Mouse (Mus musculus) CH12.LX (cell line): Measurements from ENCODE around the gene Parp1. TPM values are rescaled to one million over a fixed set of nuclear protein-coding genes. Genes with fewer than 3 reads are reported as not detected.

Experiments
- DNase-seq: peaks from one replicate; pipeline ENCODE4 v3.0.0-alpha.2; 2013; ENCODE audit errors: extremely low read depth
- H3K27ac ChIP-seq: 2 replicates; pipeline ENCODE4 v1.5.1; 2012; ENCODE audit warnings: low read depth, mild to moderate bottlenecking, control low read depth, moderate library complexity; ENCODE audit not compliant: insufficient read depth
- H3K27me3 ChIP-seq: replicated peaks from 2 replicates; pipeline ENCODE3; 2012; ENCODE audit warnings: inconsistent platforms
- H3K36me3 ChIP-seq, 2 experiments: replicated peaks in 1 of 2; 2 replicates each; pipeline versions ENCODE3 to v1.6.1; 2012; ENCODE audit warnings: inconsistent platforms in 1 of 2, low read length in 1 of 2, mild to moderate bottlenecking in 1 of 2, mixed read lengths in 1 of 2, moderate library complexity in 1 of 2; ENCODE audit not compliant: control insufficient read depth in 1 of 2, insufficient read depth in 1 of 2
- H3K4me1 ChIP-seq, 2 experiments: 2 replicates each; pipeline ENCODE4 v1.6.1; 2012; ENCODE audit warnings: inconsistent platforms in 1 of 2, moderate library complexity in 1 of 2; ENCODE audit not compliant: insufficient read depth in 2 of 2, control insufficient read depth in 1 of 2
- H3K4me2 ChIP-seq: 2 replicates; pipeline ENCODE4 v1.6.1; 2012; ENCODE audit warnings: low read depth, mild to moderate bottlenecking, control low read depth; ENCODE audit not compliant: poor library complexity, insufficient read depth, severe bottlenecking
- H3K4me3 ChIP-seq, 3 experiments: fragments of 150-350 bp in 1 of 3; sonication (generic) in 1 of 3; replicated peaks in 1 of 3; 2 replicates each; pipeline versions ENCODE3 to v1.5.1; 2011 to 2012; ENCODE audit warnings: low read depth in 2 of 3, low read length in 2 of 3, mild to moderate bottlenecking in 2 of 3, moderate library complexity in 2 of 3, control low read depth in 1 of 3, improper control_type of control experiment in 1 of 3, inconsistent platforms in 1 of 3, mixed read lengths in 1 of 3; ENCODE audit not compliant: poor library complexity in 1 of 3
- H3K79me2 ChIP-seq: replicated peaks from 2 replicates; pipeline ENCODE4 v1.6.1; 2012; ENCODE audit warnings: mild to moderate bottlenecking, moderate library complexity; ENCODE audit not compliant: control insufficient read depth, poor library complexity, insufficient read depth, severe bottlenecking; ENCODE audit errors: extremely low read depth
- H3K9ac ChIP-seq: 2 replicates; pipeline ENCODE4 v1.6.1; 2012; ENCODE audit warnings: low read depth, mild to moderate bottlenecking, control low read depth, moderate library complexity; ENCODE audit not compliant: insufficient read depth
- H3K9me3 ChIP-seq: replicated peaks from 2 replicates; pipeline ENCODE3; 2012; ENCODE audit warnings: low read length, inconsistent platforms, mixed read lengths
- BHLHE40 ChIP-seq: IDR thresholded peaks from 2 replicates; pipeline ENCODE4 v1.6.1; 2011; ENCODE audit warnings: mild to moderate bottlenecking, low read depth, low read length, improper control_type of control experiment
- CHD1 ChIP-seq: IDR thresholded peaks from 2 replicates; pipeline ENCODE4 v1.6.1; 2012; ENCODE audit warnings: low read depth, low read length, improper control_type of control experiment, inconsistent platforms
- CTCF ChIP-seq, 2 experiments: IDR thresholded peaks in 1 of 2; conservative IDR thresholded peaks in 1 of 2; 2 replicates each; pipeline ENCODE4 v1.5.1; 2011 to 2012; ENCODE audit warnings: low read depth in 2 of 2, low read length in 2 of 2, improper control_type of control experiment in 1 of 2, inconsistent platforms in 1 of 2, mild to moderate bottlenecking in 1 of 2, moderate library complexity in 1 of 2
- E2F4 ChIP-seq: IDR thresholded peaks from 2 replicates; pipeline ENCODE4 v1.6.1; 2011; ENCODE audit warnings: low read depth, low read length, improper control_type of control experiment; ENCODE audit not compliant: insufficient replicate concordance
- ELF1 ChIP-seq: IDR thresholded peaks from 2 replicates; pipeline ENCODE4 v1.6.1; 2014; ENCODE audit warnings: low read depth, mild to moderate bottlenecking, inconsistent platforms, low read length, improper control_type of control experiment
- EP300 ChIP-seq: IDR thresholded peaks from 2 replicates; pipeline ENCODE4 v1.6.1; 2011; ENCODE audit warnings: low read length, improper control_type of control experiment
- HCFC1 ChIP-seq: IDR thresholded peaks from 2 replicates; pipeline ENCODE4 v1.6.1; 2012; ENCODE audit warnings: low read depth, mild to moderate bottlenecking, inconsistent platforms, low read length, improper control_type of control experiment
- JUND ChIP-seq: conservative IDR thresholded peaks from 2 replicates; pipeline ENCODE4 v1.6.1; 2011; ENCODE audit warnings: low read depth, low read length, improper control_type of control experiment
- MAFK ChIP-seq: IDR thresholded peaks from 2 replicates; pipeline ENCODE4 v1.6.1; 2011; ENCODE audit warnings: low read length, improper control_type of control experiment; ENCODE audit not compliant: insufficient replicate concordance
- MAX ChIP-seq: IDR thresholded peaks from 2 replicates; pipeline ENCODE4 v1.6.1; 2011; ENCODE audit warnings: low read length, improper control_type of control experiment
- MYC ChIP-seq: IDR thresholded peaks from 2 replicates; pipeline ENCODE4 v1.6.1; 2011; ENCODE audit warnings: low read depth, mild to moderate bottlenecking, improper control_type of control experiment, low read length
- NELFE ChIP-seq: IDR thresholded peaks from 2 replicates; pipeline ENCODE4 v1.6.1; 2011; ENCODE audit warnings: low read depth, low read length, improper control_type of control experiment
- POLR2A ChIP-seq: IDR thresholded peaks from 2 replicates; pipeline ENCODE4 v1.6.1; 2011; ENCODE audit warnings: low read depth, mild to moderate bottlenecking, improper control_type of control experiment, low read length
- POLR2AphosphoS2 ChIP-seq: IDR thresholded peaks from 2 replicates; pipeline ENCODE4 v1.6.1; 2011; ENCODE audit warnings: low read depth, low read length, improper control_type of control experiment
- RAD21 ChIP-seq: IDR thresholded peaks from 2 replicates; pipeline ENCODE4 v1.6.1; 2011; ENCODE audit warnings: low read depth, mild to moderate bottlenecking, low read length, improper control_type of control experiment, moderate library complexity
- RCOR1 ChIP-seq: conservative IDR thresholded peaks from 2 replicates; pipeline ENCODE4 v1.6.1; 2012; ENCODE audit warnings: low read depth, mild to moderate bottlenecking, inconsistent platforms, low read length, improper control_type of control experiment
- SIN3A ChIP-seq: IDR thresholded peaks from 2 replicates; pipeline ENCODE4 v1.6.1; 2012; ENCODE audit warnings: low read length, improper control_type of control experiment, inconsistent platforms
- TBP ChIP-seq: conservative IDR thresholded peaks from 2 replicates; pipeline ENCODE4 v1.6.1; 2011; ENCODE audit warnings: low read depth, low read length, improper control_type of control experiment
- TCF12 ChIP-seq: IDR thresholded peaks from 2 replicates; pipeline ENCODE4 v1.6.1; 2014; ENCODE audit warnings: low read depth, mild to moderate bottlenecking, inconsistent platforms, low read length, improper control_type of control experiment
- UBTF ChIP-seq: IDR thresholded peaks from 2 replicates; pipeline ENCODE4 v1.6.1; 2012; ENCODE audit warnings: low read depth, mild to moderate bottlenecking, inconsistent platforms, low read length, improper control_type of control experiment, moderate library complexity
- USF1 ChIP-seq: IDR thresholded peaks from 2 replicates; pipeline ENCODE4 v1.6.1; 2014; ENCODE audit warnings: low read depth, mild to moderate bottlenecking, inconsistent platforms, low read length, improper control_type of control experiment
- USF2 ChIP-seq: conservative IDR thresholded peaks from 2 replicates; pipeline ENCODE4 v1.6.1; 2011; ENCODE audit warnings: low read depth, low read length, improper control_type of control experiment
- ZC3H11A ChIP-seq: IDR thresholded peaks from 2 replicates; pipeline ENCODE4 v1.6.1; 2012; ENCODE audit warnings: low read depth, mild to moderate bottlenecking, inconsistent platforms, low read length, improper control_type of control experiment
- ZKSCAN1 ChIP-seq: IDR thresholded peaks from 2 replicates; pipeline ENCODE4 v1.6.1; 2012; ENCODE audit warnings: low read depth, inconsistent platforms, low read length, improper control_type of control experiment, borderline replicate concordance
- ZNF384 ChIP-seq: IDR thresholded peaks from 2 replicates; pipeline ENCODE4 v1.6.1; 2012; ENCODE audit warnings: low read depth, low read length, improper control_type of control experiment, inconsistent platforms
- dilution Hi-C: fragments of 300-500 bp; cut with MboI; formaldehyde crosslinking; loops from 2 replicates; pipeline ENCODE4 v1.14.3; 2020; ENCODE audit warnings: low sequenced_read_pairs; ENCODE audit not compliant: extremely low pct_unique_long_range_greater_than_20kb, extremely low pct_ligation_motif_present
- in situ Hi-C: fragments of 300-500 bp; cut with MboI; formaldehyde crosslinking; loops from 3 replicates; pipeline ENCODE4 v1.14.3; 2019; ENCODE audit warnings: low sequenced_read_pairs, low pct_ligation_motif_present, low pct_unique_long_range_greater_than_20kb, mixed read lengths
- polyA plus RNA-seq: library from polyadenylated mRNA; unstranded; fragments of >175 nt; gene quantifications from 2 replicates; pipeline ENCODE4 v1.2.1, GENCODE M21; 2012; ENCODE audit warnings: low read depth; ENCODE audit not compliant: insufficient read length
- total RNA-seq, 2 experiments: library from RNA; depleted of rRNA; stranded (reverse); fragments of 300-350 nt in 1 of 2; fragments of >200 nt in 1 of 2; gene quantifications; 2 replicates each; pipeline ENCODE4 v1.2.3; 2012 to 2014

Gene Parp1
- total and polyA plus RNA-seq, 3 experiments: 310 to 313 (median 310) TPM

- DNase-seq: peak; percentile 60
- peak overlapping the region in 1 of 3 experiments; percentile 32 for H3K4me3 ChIP-seq
- peak overlapping the region; percentile 99 for H3K27ac ChIP-seq
- no peaks in the 10 kb centered on the region for H3K27me3 ChIP-seq
- H3K36me3 ChIP-seq: no peaks in the 10 kb centered on the region
- H3K4me1 ChIP-seq: peaks cover 30 to 91% of the 10 kb centered on the region in 2 experiments
- TF ChIP-seq ELF1 (peak; percentile 9; the same call in 1 of the 2 replicates), CHD1 (no peak), MYC (no peak), ZC3H11A (no peak), BHLHE40 (no peak), USF1 (no peak), EP300 (0 out of 2 replicates have a peak, but pooled peaks have one; percentile 9), ZNF384 (no peak), JUND (no peak), MAX (no peak), POLR2A (0 out of 2 replicates have a peak, but pooled peaks have one; percentile 11), SIN3A (no peak), HCFC1 (no peak), ZKSCAN1 (no peak), CTCF (conservative IDR thresholded peaks at IDR 0.05 in 1 of 2, IDR thresholded peaks at IDR 0.05 in 1 of 2; ENCODE audit: low read depth in 2 of 2, low read length in 2 of 2) (no peak), MAFK (no peak), E2F4 (no peak), RCOR1 (no peak), USF2 (no peak), TBP (peak; percentile 38; the same call in 1 of the 2 replicates), RAD21 (no peak), NELFE (peak; percentile 33), POLR2AphosphoS2 (no peak), TCF12 (peak; percentile 15; the same call in 1 of the 2 replicates), UBTF (no peak)
- peak overlapping the region; percentile 74 for H3K9ac ChIP-seq
- peak overlapping the region; percentile 70 for H3K4me2 ChIP-seq
- dilution Hi-C loops (no loop called here), in situ Hi-C loops (loop anchor here (10.0 to 25.0 kb wide), 2 partner anchors 57 to 280 kb away; partner anchors contain the start of genes Psen2 and Stum)
- H3K9me3 ChIP-seq: peaks cover 9% of the 10 kb centered on the region
- H3K79me2 ChIP-seq: no peaks in the 10 kb centered on the region
Measured at GRCm38 (mm10) chr1:180541883-180542711, 26.6 kb upstream of the Parp1 start.
